23 mouse cellular contexts compared by ENCODE assay signal in the genomic region with DNA sequence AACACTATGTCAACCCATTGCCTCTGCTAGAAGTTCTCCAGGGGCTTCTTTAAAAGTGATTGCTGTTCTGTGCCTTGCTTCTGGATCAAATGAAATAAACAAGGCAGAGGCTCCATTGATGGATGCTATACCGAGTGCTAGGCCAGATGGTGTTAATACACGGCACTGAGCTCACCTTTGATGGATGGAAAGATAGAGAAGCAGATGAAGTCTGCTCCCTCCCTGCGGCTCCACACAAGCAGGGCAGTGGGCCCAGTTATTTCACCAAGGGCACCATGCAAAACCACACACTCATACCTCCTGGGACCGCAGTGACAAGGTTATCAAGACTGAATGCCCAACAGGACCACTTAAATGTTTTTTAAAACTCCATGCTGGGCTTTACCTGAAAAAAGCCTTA.
DNase-seq lines count a peak whose midpoint lies in the region; ATAC-seq and TF ChIP-seq lines count a peak whose summit lies in the region.
"Had no signal": no experiment of that assay in that cellular context is flagged by ENCODE, and none has a peak within 500 bp of the region (broad histone marks: within the 10 kb centered on the region; RNA-seq: fewer than 3 reads in every experiment).

No protein-coding gene starts in this region.

- H3K9ac ChIP-seq in hindbrain, embryonic 14.5 days: no peak overlapping the region
- no peak overlapping the region for H3K9ac ChIP-seq in midbrain, postnatal 0 days (replicated peaks; ENCODE audit: low read length, poor library complexity, severe bottlenecking)
- H3K9ac ChIP-seq: embryonic facial prominence, embryonic 15.5 days; limb, embryonic 12.5 days; liver, embryonic 12.5 days; lung, embryonic 14.5 days had no signal

- no peaks in the 10 kb centered on the region for H3K9me3 ChIP-seq in hindbrain, embryonic 14.5 days (ENCODE audit: control insufficient read depth, low read length)
- no peaks in the 10 kb centered on the region for H3K9me3 ChIP-seq in midbrain, postnatal 0 days (ENCODE audit: low read length)
- H3K9me3 ChIP-seq: embryonic facial prominence, embryonic 15.5 days; forebrain, embryonic 10.5 days; limb, embryonic 12.5 days; liver, embryonic 12.5 days had no signal

- no peak overlapping the region for H3K27ac ChIP-seq in cerebellum, adult 2 months (ENCODE audit: insufficient read depth, low read length)
- H3K27ac ChIP-seq in hindbrain, embryonic 14.5 days: no peak overlapping the region
- no peak overlapping the region for H3K27ac ChIP-seq in midbrain, postnatal 0 days (ENCODE audit: low read depth, low read length)
- H3K27ac ChIP-seq: embryonic facial prominence, embryonic 15.5 days; forebrain, embryonic 10.5 days; limb, embryonic 12.5 days; liver, embryonic 12.5 days had no signal

- no peak for TF ChIP-seq CTCF in cerebellum, adult 2 months (IDR thresholded peaks at IDR 0.05; ENCODE audit: borderline replicate concordance, insufficient read depth, low read depth, low read length)
- no peak for TF ChIP-seq CTCF in midbrain, postnatal 0 days (IDR thresholded peaks at IDR 0.05)

- H3K4me1 ChIP-seq in cerebellum, adult 2 months (ENCODE audit: control insufficient read depth, insufficient read depth, low read length): no peaks in the 10 kb centered on the region
- H3K4me1 ChIP-seq in hindbrain, embryonic 14.5 days (replicated peaks; ENCODE audit: control insufficient read depth, insufficient read depth, low read length): no peaks in the 10 kb centered on the region
- no peaks in the 10 kb centered on the region for H3K4me1 ChIP-seq in midbrain, postnatal 0 days (ENCODE audit: insufficient read depth, low read length)
- H3K4me1 ChIP-seq: embryonic facial prominence, embryonic 15.5 days; limb, embryonic 12.5 days; liver, embryonic 12.5 days had no signal

- peak; percentile 19 to 51 for DNase-seq in cerebellum, postnatal 10 days
- DNase-seq in cerebellum, adult 2 months: no peak
- DNase-seq in left cerebral cortex, postnatal 4 days: peak; percentile 8
- DNase-seq in left cerebral cortex, adult 9 months (ENCODE audit: low spot score in 2 of 2): no peak
- DNase-seq in hindbrain, embryonic 14.5 days (ENCODE audit: low spot score): no peak
- peak; percentile 10 for DNase-seq in midbrain, postnatal 0 days (ENCODE audit: low spot score)
- DNase-seq in layer of hippocampus, adult 18-20 months (ENCODE audit: low spot score in 2 of 2): no peak
- DNase-seq: adrenal gland, adult 8-10 months; cerebellum, adult 11-12 months; gastrocnemius, postnatal 10 days; heart, adult 18-20 months; heart, postnatal 36 days; kidney, postnatal 4 days; lung, embryonic 14.5 days; lung, postnatal 36 days; thymus, postnatal 14 days had no signal

- 43% methylated on average over 4 of the region's 4 CpGs for WGBS in cerebellum, adult 2 months
- 47% methylated on average over 4 of the region's 4 CpGs for WGBS in hindbrain, embryonic 14.5 days
- WGBS in midbrain, postnatal 0 days: 70% methylated on average over 4 of the region's 4 CpGs

- intact Hi-C loops in left cerebral cortex, postnatal 4 days (cut with DNase I): loop anchor here (10.0 kb wide), 2 partner anchors 198 to 928 kb away; no protein-coding TSS in a partner anchor

- no peaks in the 10 kb centered on the region for H3K27me3 ChIP-seq in cerebellum, adult 2 months (ENCODE audit: control insufficient read depth, insufficient read depth, low read length)
- H3K27me3 ChIP-seq in hindbrain, embryonic 14.5 days (ENCODE audit: control insufficient read depth, insufficient read depth, low read length): no peaks in the 10 kb centered on the region
- H3K27me3 ChIP-seq in midbrain, postnatal 0 days (ENCODE audit: insufficient read depth, low read length): no peaks in the 10 kb centered on the region
- H3K27me3 ChIP-seq: embryonic facial prominence, embryonic 15.5 days; limb, embryonic 12.5 days; liver, embryonic 12.5 days; Patski had no signal

- H3K36me3 ChIP-seq in hindbrain, embryonic 14.5 days (replicated peaks; ENCODE audit: control insufficient read depth, insufficient read depth): no peaks in the 10 kb centered on the region
- H3K36me3 ChIP-seq in midbrain, postnatal 0 days (ENCODE audit: insufficient read depth, low read length): no peaks in the 10 kb centered on the region
- H3K36me3 ChIP-seq: embryonic facial prominence, embryonic 15.5 days; forebrain, embryonic 10.5 days; limb, embryonic 12.5 days; liver, embryonic 12.5 days had no signal

- TF ChIP-seq POLR2A in cerebellum, adult 2 months (IDR thresholded peaks at IDR 0.05; ENCODE audit: borderline replicate concordance, insufficient read depth, low read length): no peak

- no peak overlapping the region for H3K4me3 ChIP-seq in cerebellum, adult 2 months (replicated peaks; ENCODE audit: insufficient read depth, low read depth, low read length)
- H3K4me3 ChIP-seq in hindbrain, embryonic 14.5 days (replicated peaks; ENCODE audit: low read length): no peak overlapping the region
- no peak overlapping the region for H3K4me3 ChIP-seq in midbrain, postnatal 0 days (ENCODE audit: low read depth, low read length)
- H3K4me3 ChIP-seq: embryonic facial prominence, embryonic 15.5 days; forebrain, embryonic 10.5 days; limb, embryonic 12.5 days; liver, embryonic 12.5 days had no signal

- no peak overlapping the region for H3K4me2 ChIP-seq in hindbrain, embryonic 14.5 days (replicated peaks)
- no peak overlapping the region for H3K4me2 ChIP-seq in midbrain, postnatal 0 days (ENCODE audit: low read depth, low read length, poor library complexity, severe bottlenecking)
- H3K4me2 ChIP-seq: embryonic facial prominence, embryonic 15.5 days; limb, embryonic 12.5 days; liver, embryonic 12.5 days; lung, embryonic 14.5 days had no signal

- 0 out of 2 replicates have a peak, but pooled peaks have one; percentile 37 for ATAC-seq in hindbrain, embryonic 14.5 days (ENCODE audit: low FRiP score)
- no peak for ATAC-seq in midbrain, postnatal 0 days (ENCODE audit: low FRiP score)
- ATAC-seq: CD4-positive, CD25-positive, alpha-beta regulatory T cell, adult 4 months; intestine, embryonic 16.5 days; liver, embryonic 12.5 days had no signal

Comparison
In these comparisons a context has a peak if more than half of its experiments do, and no peak if none do; other contexts are left out.
1. DNase-seq: peak in cerebellum, postnatal 10 days (2 of 2), left cerebral cortex, postnatal 4 days (single experiment) and midbrain, postnatal 0 days (single experiment); none in cerebellum, adult 2 months (0 of 2), left cerebral cortex, adult 9 months (0 of 2), hindbrain, embryonic 14.5 days (single experiment) and layer of hippocampus, adult 18-20 months (0 of 2).